Mouse (Mus musculus): ENCODE data around the gene Uhmk1.

DNA sequence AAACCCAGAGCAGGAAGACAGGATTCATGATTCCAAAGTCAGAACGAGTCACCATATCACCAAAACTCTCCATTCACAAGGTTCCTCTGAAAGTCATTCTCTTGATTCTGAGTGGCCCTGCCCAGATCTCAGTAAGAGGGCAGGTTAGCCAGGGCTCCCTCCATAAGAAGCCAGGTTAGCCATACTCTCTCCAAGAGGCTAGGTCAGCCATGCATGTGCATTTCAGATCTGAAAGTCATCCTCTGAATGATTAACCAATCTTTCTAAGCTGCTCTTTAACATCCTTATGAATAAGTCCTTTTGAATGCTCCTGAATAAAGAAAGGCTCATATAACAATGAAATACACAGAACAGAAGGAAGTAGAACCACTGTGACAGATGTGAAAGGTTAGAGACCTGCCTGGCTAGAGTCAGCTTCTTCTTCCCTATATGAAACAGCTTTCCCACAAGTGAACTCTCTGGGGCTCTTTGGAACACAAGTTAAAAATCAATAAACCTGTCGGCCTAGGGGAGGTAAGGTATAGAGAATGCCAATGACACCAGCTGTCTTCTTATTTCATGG, 51.1 kb downstream of the Uhmk1 start:
- TF ChIP-seq POLR2A (IDR thresholded peaks at IDR 0.05; ENCODE audit: borderline replicate concordance, control insufficient read depth, low read depth, low read length) (no peak), CTCF (IDR thresholded peaks at IDR 0.05; ENCODE audit: control insufficient read depth, insufficient read depth, low read length) (no peak)

Data from bone marrow, adult 2 months (tissue).